Mouse (Mus musculus): ENCODE data around the gene Mfap1a. TPM values are rescaled to one million over a fixed set of nuclear protein-coding genes. Genes with fewer than 3 reads are reported as not detected.

Gene Mfap1a
- total and polyA plus RNA-seq, 3 experiments = 11.1 to 57.1 (median 32.5) TPM

DNA sequence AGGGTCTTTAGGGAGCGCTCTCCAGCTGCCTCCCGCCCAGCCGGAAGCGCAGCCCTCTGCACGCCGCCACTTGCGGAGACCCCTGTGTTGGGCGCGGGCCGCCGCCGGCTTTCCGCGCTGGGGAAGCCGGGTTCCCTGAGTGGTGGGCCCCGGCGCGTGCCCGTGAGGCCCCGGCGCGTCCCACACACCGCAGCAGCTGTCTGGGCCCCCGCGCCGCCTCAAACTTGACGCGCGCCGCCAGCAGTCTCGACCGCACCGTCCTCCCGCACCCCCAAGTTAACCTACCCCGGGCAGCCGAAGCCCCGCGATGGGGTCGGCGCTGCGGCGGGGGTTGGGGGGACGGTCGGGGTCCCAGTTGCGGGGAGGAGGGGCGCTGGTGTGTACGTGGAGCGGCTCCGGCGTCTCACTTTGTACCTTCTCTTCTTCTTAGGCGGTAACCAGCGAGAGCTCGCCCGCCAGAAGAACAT lies 56.9 kb downstream of the Mfap1a start:
- no peak for TF ChIP-seq TAL1 (conservative IDR thresholded peaks at IDR 0.05; ENCODE audit: low read depth, low read length)
- TF ChIP-seq GATA1 (IDR thresholded peaks at IDR 0.05; ENCODE audit: borderline replicate concordance, low read length) = no peak
- TF ChIP-seq GATA2 (IDR thresholded peaks at IDR 0.05; ENCODE audit: borderline replicate concordance, low read depth, low read length) = no peak
- TF ChIP-seq CTCF (IDR thresholded peaks at IDR 0.05; ENCODE audit: low read depth, low read length) = no peak
- no peak for TF ChIP-seq POLR2AphosphoS5 (IDR thresholded peaks at IDR 0.05; ENCODE audit: insufficient replicate concordance, low read depth, low read length)
- DNase-seq (ENCODE audit: low spot score) (peak; percentile 20), ATAC-seq (ENCODE audit: extremely low read depth, insufficient number of reproducible peaks, low FRiP score, poor library complexity, severe bottlenecking) (no peak)
- H3K4me3 ChIP-seq (ENCODE audit: low read depth, low read length) = peak overlapping the region; percentile 91
- peaks cover 44% of the 10 kb centered on the region for H3K36me3 ChIP-seq (replicated peaks)
- H3K9me3 ChIP-seq (replicated peaks) = no peaks in the 10 kb centered on the region
- H3K4me1 ChIP-seq (ENCODE audit: insufficient read depth, low read depth, low read length) = peaks cover 65% of the 10 kb centered on the region
- H3K27me3 ChIP-seq (ENCODE audit: insufficient read depth, low read length) = no peaks in the 10 kb centered on the region

DNA sequence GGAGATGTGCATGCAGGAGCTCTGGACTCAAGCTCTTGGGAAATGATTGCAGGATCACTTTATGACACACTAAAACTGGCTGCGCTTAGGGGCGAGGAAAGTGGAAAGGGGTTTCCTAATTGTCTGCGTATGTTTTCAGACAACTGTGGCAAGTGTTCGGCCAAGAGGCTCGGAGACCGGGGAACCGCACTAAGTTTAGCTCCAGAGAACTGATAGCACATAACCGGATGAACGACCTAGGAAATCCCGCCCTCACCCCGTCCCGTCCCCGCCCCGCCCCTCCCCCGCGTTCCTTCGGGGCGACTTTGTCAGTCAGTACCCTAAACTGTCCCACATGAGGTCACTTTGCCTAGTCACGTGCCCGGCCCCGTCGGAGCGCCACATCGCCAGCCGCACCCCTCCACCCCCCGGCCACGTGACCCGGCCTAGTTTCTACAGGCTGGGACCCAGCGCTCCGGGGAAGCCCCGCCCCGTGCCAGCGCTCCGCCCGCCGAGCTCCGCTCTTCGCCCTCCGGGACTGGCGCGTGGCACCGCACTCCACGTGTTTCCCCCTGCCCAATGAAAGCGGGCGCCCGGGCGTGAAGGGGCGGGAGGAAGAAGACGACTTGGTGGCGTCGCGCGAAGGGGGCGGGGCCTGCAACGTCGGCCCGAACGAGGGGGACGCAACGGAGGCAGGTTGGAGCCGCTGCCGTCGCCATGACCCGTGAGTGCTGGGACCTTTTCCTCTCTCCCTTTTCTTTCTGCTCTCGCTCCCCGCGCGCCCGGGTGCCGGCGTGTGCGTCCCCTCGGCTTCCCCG lies 57.5 kb downstream of the Mfap1a start, which contains the start of gene Serf2:
TSS of gene Serf2 (plus strand) at position 457 of the 797 bp plus-strand sequence.
- peak; percentile 91 for ATAC-seq (ENCODE audit: extremely low read depth, insufficient number of reproducible peaks, low FRiP score, poor library complexity, severe bottlenecking)
- TF ChIP-seq GATA2 (IDR thresholded peaks at IDR 0.05; ENCODE audit: borderline replicate concordance, low read depth, low read length) (no peak), GATA1 (IDR thresholded peaks at IDR 0.05; ENCODE audit: borderline replicate concordance, low read length) (no peak), POLR2AphosphoS5 (IDR thresholded peaks at IDR 0.05; ENCODE audit: insufficient replicate concordance, low read depth, low read length) (no peak), CTCF (IDR thresholded peaks at IDR 0.05; ENCODE audit: low read depth, low read length) (no peak), TAL1 (conservative IDR thresholded peaks at IDR 0.05; ENCODE audit: low read depth, low read length) (no peak)

DNA sequence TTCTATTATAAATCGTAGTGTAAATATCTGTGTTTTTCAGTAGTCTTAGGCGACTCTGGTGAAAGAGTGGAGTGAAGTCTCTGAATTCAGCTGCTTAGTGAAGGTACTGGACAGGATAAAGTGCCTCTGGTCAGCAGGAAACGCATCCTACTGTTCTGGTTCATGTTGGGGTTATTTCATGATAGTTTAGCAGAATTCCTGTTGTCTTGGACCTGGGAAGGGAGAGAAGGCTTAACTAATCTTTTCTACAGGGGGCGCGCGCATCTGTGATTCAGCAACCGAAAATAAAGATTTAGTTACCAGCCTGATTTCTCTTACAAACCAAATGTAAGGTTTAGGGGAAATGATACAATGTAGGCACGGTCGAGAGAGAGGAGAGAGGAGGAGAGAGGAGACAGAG lies 58.3 kb downstream of the Mfap1a start:
- ATAC-seq (ENCODE audit: extremely low read depth, insufficient number of reproducible peaks, low FRiP score, poor library complexity, severe bottlenecking) (no peak), DNase-seq (ENCODE audit: low spot score) (no peak)
- TF ChIP-seq GATA1 (IDR thresholded peaks at IDR 0.05; ENCODE audit: borderline replicate concordance, low read length) (no peak), GATA2 (IDR thresholded peaks at IDR 0.05; ENCODE audit: borderline replicate concordance, low read depth, low read length) (no peak), CTCF (IDR thresholded peaks at IDR 0.05; ENCODE audit: low read depth, low read length) (no peak), TAL1 (conservative IDR thresholded peaks at IDR 0.05; ENCODE audit: low read depth, low read length) (no peak), POLR2AphosphoS5 (IDR thresholded peaks at IDR 0.05; ENCODE audit: insufficient replicate concordance, low read depth, low read length) (no peak)
- peaks cover 29% of the 10 kb centered on the region for H3K36me3 ChIP-seq (replicated peaks)
- no peaks in the 10 kb centered on the region for H3K27me3 ChIP-seq (ENCODE audit: insufficient read depth, low read length)
- H3K4me3 ChIP-seq (ENCODE audit: low read depth, low read length) = peak overlapping the region; percentile 91
- peaks cover 65% of the 10 kb centered on the region for H3K4me1 ChIP-seq (ENCODE audit: insufficient read depth, low read depth, low read length)
- no peaks in the 10 kb centered on the region for H3K9me3 ChIP-seq (replicated peaks)

More for the DNA sequence above, 57.5 kb downstream of the Mfap1a start, which contains the start of gene Serf2:
- Histone ChIP-seq H3K4me3 (ENCODE audit: low read depth, low read length) (peak within 1 kb of the TSS; percentile 91), H3K27me3 (ENCODE audit: insufficient read depth, low read length) (no peaks in the 10 kb centered on the region), H3K4me1 (ENCODE audit: insufficient read depth, low read depth, low read length) (peaks cover 68% of the 10 kb centered on the region), H3K36me3 (replicated peaks) (peaks cover 37% of the 10 kb centered on the region), H3K9me3 (replicated peaks) (no peaks in the 10 kb centered on the region)
- DNase-seq (ENCODE audit: low spot score) = peak; percentile 96

DNA sequence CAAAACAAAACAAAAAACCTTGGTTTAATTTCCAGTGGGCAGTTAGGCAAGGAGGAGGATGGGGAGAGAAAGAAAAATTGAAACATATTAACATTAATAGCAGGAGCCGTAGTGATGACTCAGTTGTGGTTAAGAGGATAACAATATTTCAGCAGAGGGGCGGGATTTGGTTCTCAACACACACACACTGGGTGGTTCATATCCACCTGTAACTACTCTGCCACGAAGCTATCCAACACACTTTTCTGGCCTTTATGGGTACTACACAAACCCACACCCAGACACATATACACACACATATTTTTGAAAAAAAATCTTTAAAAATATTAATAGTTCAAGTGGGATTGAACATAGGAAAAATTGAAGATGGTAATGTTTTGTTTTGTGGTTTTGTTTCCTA lies 59.5 kb downstream of the Mfap1a start:
- TF ChIP-seq TAL1 (conservative IDR thresholded peaks at IDR 0.05; ENCODE audit: low read depth, low read length) (no peak), POLR2AphosphoS5 (IDR thresholded peaks at IDR 0.05; ENCODE audit: insufficient replicate concordance, low read depth, low read length) (no peak), GATA2 (IDR thresholded peaks at IDR 0.05; ENCODE audit: borderline replicate concordance, low read depth, low read length) (no peak), GATA1 (IDR thresholded peaks at IDR 0.05; ENCODE audit: borderline replicate concordance, low read length) (no peak), CTCF (IDR thresholded peaks at IDR 0.05; ENCODE audit: low read depth, low read length) (no peak)
- no peak for DNase-seq (ENCODE audit: low spot score)

DNA sequence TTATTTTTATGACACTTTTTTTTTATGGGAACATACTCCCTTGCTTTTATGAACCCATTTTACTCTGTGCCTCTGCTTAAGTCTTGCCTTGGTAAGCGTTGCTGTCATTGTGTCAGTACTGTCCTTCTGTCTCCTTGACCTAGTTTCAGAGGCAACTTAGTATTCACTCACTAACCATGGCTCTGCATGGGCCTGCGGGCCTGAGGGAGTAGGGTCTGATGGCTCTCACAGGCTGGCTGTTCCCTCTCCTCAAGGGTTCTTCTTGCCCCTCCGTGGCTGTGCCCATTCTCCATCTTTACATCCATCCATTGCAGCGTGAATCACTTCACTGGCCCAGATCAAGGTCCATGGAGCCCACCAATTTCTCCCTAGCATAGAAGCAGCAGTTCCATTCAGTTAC lies 60.0 kb downstream of the Mfap1a start:
- no peaks in the 10 kb centered on the region for H3K9me3 ChIP-seq (replicated peaks)
- H3K4me3 ChIP-seq (ENCODE audit: low read depth, low read length) = no peak overlapping the region; the same call in 1 of the 2 replicates
- DNase-seq (ENCODE audit: low spot score) (no peak), ATAC-seq (ENCODE audit: extremely low read depth, insufficient number of reproducible peaks, low FRiP score, poor library complexity, severe bottlenecking) (no peak)
- TF ChIP-seq GATA2 (IDR thresholded peaks at IDR 0.05; ENCODE audit: borderline replicate concordance, low read depth, low read length) = no peak
- no peak for TF ChIP-seq CTCF (IDR thresholded peaks at IDR 0.05; ENCODE audit: low read depth, low read length)
- no peak for TF ChIP-seq TAL1 (conservative IDR thresholded peaks at IDR 0.05; ENCODE audit: low read depth, low read length)
- TF ChIP-seq POLR2AphosphoS5 (IDR thresholded peaks at IDR 0.05; ENCODE audit: insufficient replicate concordance, low read depth, low read length) = no peak
- TF ChIP-seq GATA1 (IDR thresholded peaks at IDR 0.05; ENCODE audit: borderline replicate concordance, low read length) = no peak
- 0 out of 2 replicates have a peak, but pooled peaks cover 2% of the 10 kb centered on the region for H3K27me3 ChIP-seq (ENCODE audit: insufficient read depth, low read length)
- H3K4me1 ChIP-seq (ENCODE audit: insufficient read depth, low read depth, low read length) = peaks cover 70% of the 10 kb centered on the region
- H3K36me3 ChIP-seq (replicated peaks) = peaks cover 17% of the 10 kb centered on the region

More for the DNA sequence above, 59.5 kb downstream of the Mfap1a start:
- H3K36me3 ChIP-seq (replicated peaks) = peaks cover 18% of the 10 kb centered on the region
- no peak for ATAC-seq (ENCODE audit: extremely low read depth, insufficient number of reproducible peaks, low FRiP score, poor library complexity, severe bottlenecking)
- no peaks in the 10 kb centered on the region for H3K27me3 ChIP-seq (ENCODE audit: insufficient read depth, low read length)
- no peaks in the 10 kb centered on the region for H3K9me3 ChIP-seq (replicated peaks)
- peaks cover 69% of the 10 kb centered on the region for H3K4me1 ChIP-seq (ENCODE audit: insufficient read depth, low read depth, low read length)
- H3K4me3 ChIP-seq (ENCODE audit: low read depth, low read length) = no peak overlapping the region

DNA sequence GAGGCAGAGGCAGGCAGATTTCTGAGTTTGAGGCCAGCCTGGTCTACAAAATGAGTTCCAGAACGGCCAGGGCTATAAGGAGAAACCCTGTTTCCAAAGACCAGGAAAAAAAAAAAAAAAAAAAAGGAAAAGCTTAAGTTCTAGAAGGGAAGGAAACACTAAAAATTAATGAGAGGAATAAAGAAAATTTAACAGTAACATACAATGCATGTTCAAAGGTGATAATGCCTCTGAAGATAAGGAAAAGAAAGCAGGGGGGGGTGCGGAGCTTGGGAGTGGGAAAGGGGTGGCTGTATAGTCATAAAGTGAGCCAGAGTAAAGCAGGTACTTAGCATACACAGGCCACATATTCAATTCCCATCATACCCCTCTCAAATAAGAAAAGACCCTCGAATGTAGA lies 61.3 kb downstream of the Mfap1a start:
- no peaks in the 10 kb centered on the region for H3K9me3 ChIP-seq (replicated peaks)
- DNase-seq (ENCODE audit: low spot score) (no peak), ATAC-seq (ENCODE audit: extremely low read depth, insufficient number of reproducible peaks, low FRiP score, poor library complexity, severe bottlenecking) (no peak)
- peaks cover 58% of the 10 kb centered on the region for H3K4me1 ChIP-seq (ENCODE audit: insufficient read depth, low read depth, low read length)
- H3K4me3 ChIP-seq (ENCODE audit: low read depth, low read length) = no peak overlapping the region
- peaks cover 16% of the 10 kb centered on the region for H3K36me3 ChIP-seq (replicated peaks)
- H3K27me3 ChIP-seq (ENCODE audit: insufficient read depth, low read length) = 0 out of 2 replicates have a peak, but pooled peaks cover 2% of the 10 kb centered on the region
- TF ChIP-seq GATA2 (IDR thresholded peaks at IDR 0.05; ENCODE audit: borderline replicate concordance, low read depth, low read length) = no peak
- TF ChIP-seq TAL1 (conservative IDR thresholded peaks at IDR 0.05; ENCODE audit: low read depth, low read length) = no peak
- no peak for TF ChIP-seq POLR2AphosphoS5 (IDR thresholded peaks at IDR 0.05; ENCODE audit: insufficient replicate concordance, low read depth, low read length)
- TF ChIP-seq CTCF (IDR thresholded peaks at IDR 0.05; ENCODE audit: low read depth, low read length) = no peak
- no peak for TF ChIP-seq GATA1 (IDR thresholded peaks at IDR 0.05; ENCODE audit: borderline replicate concordance, low read length)
